Mouse (Mus musculus) liver, embryonic 13.5 days (tissue): ENCODE measurements around the gene Gm10181. TPM values are rescaled to one million over a fixed set of nuclear protein-coding genes. Genes with fewer than 3 reads are reported as not detected.

ENCODE experiments used
- ATAC-seq: fragments of 200-750 bp; cut with Nextera tagmentation; 2 replicates; pipeline ENCODE4 v1.8.0; 2017; ENCODE audit warnings: low read depth, mild to moderate bottlenecking, moderate number of reproducible peaks, moderate library complexity
- DNase-seq: peaks from one replicate; pipeline ENCODE4 v3.0.0; 2022
- H3K27ac ChIP-seq: fragments of 300-500 bp; sonication (generic); 2 replicates; pipeline ENCODE4 v1.5.1; 2015; ENCODE audit warnings: moderate library complexity, mild to moderate bottlenecking, inconsistent platforms
- H3K27me3 ChIP-seq: fragments of 300-500 bp; sonication (generic); 2 replicates; pipeline ENCODE4 v1.6.1; 2015; ENCODE audit warnings: mild to moderate bottlenecking, inconsistent platforms
- H3K36me3 ChIP-seq: fragments of 300-500 bp; sonication (generic); 2 replicates; pipeline ENCODE4 v1.6.1; 2015; ENCODE audit warnings: mild to moderate bottlenecking, inconsistent platforms
- H3K4me1 ChIP-seq: fragments of 300-500 bp; sonication (generic); replicated peaks from 2 replicates; pipeline ENCODE4 v1.6.1; 2015; ENCODE audit warnings: inconsistent platforms
- H3K4me2 ChIP-seq: fragments of 300-500 bp; sonication (generic); 2 replicates; pipeline ENCODE4 v1.6.1; 2015; ENCODE audit warnings: inconsistent platforms, mild to moderate bottlenecking, moderate library complexity
- H3K4me3 ChIP-seq: fragments of 300-500 bp; sonication (generic); replicated peaks from 2 replicates; pipeline ENCODE4 v1.5.1; 2015; ENCODE audit warnings: mild to moderate bottlenecking, inconsistent platforms
- H3K9ac ChIP-seq: fragments of 300-500 bp; sonication (generic); 2 replicates; pipeline ENCODE4 v1.6.1; 2015; ENCODE audit warnings: mild to moderate bottlenecking, inconsistent platforms
- H3K9me3 ChIP-seq: fragments of 300-500 bp; sonication (generic); replicated peaks from 2 replicates; pipeline ENCODE4 v1.6.1; 2016; ENCODE audit warnings: inconsistent platforms
- WGBS: fragments of 180-500 bp; shearing (Covaris S2); methylation state at CpG from one replicate; pipeline ENCODE4 v1.1.7; 2015; ENCODE audit not compliant: insufficient replicate concordance; 5-methylcytosine and 5-hydroxymethylcytosine counted together
- polyA plus RNA-seq: library from polyadenylated mRNA; unstranded; fragments of >200 nt; fragmentation: Nextera tagmentation; extraction: Ambion mirVana; gene quantifications from 2 replicates; pipeline ENCODE4 v1.2.1, GENCODE M21; 2015

Gm10181 gene
- not detected in 2 replicates for polyA plus RNA-seq

- Histone ChIP-seq H3K4me1 (no peaks in the 10 kb centered on the region), H3K27ac (no peak within 1 kb of the TSS), H3K36me3 (no peaks in the 10 kb centered on the region), H3K4me3 (no peak within 1 kb of the TSS), H3K9me3 (no peaks in the 10 kb centered on the region), H3K27me3 (no peaks in the 10 kb centered on the region), H3K9ac (no peak within 1 kb of the TSS), H3K4me2 (no peak within 1 kb of the TSS)
- no peak for ATAC-seq
- DNase-seq, result no peak
- 60% methylated on average over 2 of the region's 2 CpGs for WGBS
Observed at GRCm38 (mm10) chr9:25089122-25089521, at the start of gene Gm10181. TSS of gene Gm10181 (plus strand) at chr9:25089422.

- Histone ChIP-seq H3K36me3 (no peaks in the 10 kb centered on the region), H3K9ac (no peak overlapping the region), H3K4me1 (no peaks in the 10 kb centered on the region), H3K27ac (no peak overlapping the region), H3K9me3 (no peaks in the 10 kb centered on the region), H3K4me3 (no peak overlapping the region), H3K27me3 (no peaks in the 10 kb centered on the region), H3K4me2 (no peak overlapping the region)
- 21% methylated on average over 6 of the region's 6 CpGs for WGBS
- no peak for DNase-seq
- no peak for ATAC-seq
Observed at GRCm38 (mm10) chr9:25041665-25042064, 47.6 kb upstream of the Gm10181 start.

GRCm38 (mm10) chr9:25042162-25043111 is 46.8 kb upstream of the Gm10181 start:
- H3K36me3 ChIP-seq, result no peaks in the 10 kb centered on the region
- no peaks in the 10 kb centered on the region for H3K27me3 ChIP-seq
- 48% methylated on average over 15 of the region's 15 CpGs for WGBS
- H3K4me3 ChIP-seq, result no peak overlapping the region
- DNase-seq (no peak), ATAC-seq (no peak)
- no peaks in the 10 kb centered on the region for H3K9me3 ChIP-seq
- H3K27ac ChIP-seq, result no peak overlapping the region
- no peaks in the 10 kb centered on the region for H3K4me1 ChIP-seq
- no peak overlapping the region for H3K4me2 ChIP-seq
- no peak overlapping the region for H3K9ac ChIP-seq

GRCm38 (mm10) chr9:25044325-25044724 is 44.9 kb upstream of the Gm10181 start:
- DNase-seq (no peak), ATAC-seq (no peak)
- WGBS, result 48% methylated on average over 3 of the region's 3 CpGs
- Histone ChIP-seq H3K4me1 (peaks cover 12% of the 10 kb centered on the region), H3K4me3 (no peak overlapping the region), H3K9ac (no peak overlapping the region), H3K36me3 (no peaks in the 10 kb centered on the region), H3K4me2 (no peak overlapping the region), H3K27me3 (no peaks in the 10 kb centered on the region), H3K27ac (no peak overlapping the region), H3K9me3 (no peaks in the 10 kb centered on the region)

GRCm38 (mm10) chr9:25048289-25048688 is 40.9 kb upstream of the Gm10181 start:
- H3K27me3 ChIP-seq, result no peaks in the 10 kb centered on the region
- H3K4me1 ChIP-seq, result peaks cover 12% of the 10 kb centered on the region
- peak; percentile 51 for ATAC-seq
- H3K9ac ChIP-seq, result no peak overlapping the region
- H3K4me3 ChIP-seq, result no peak overlapping the region
- peak overlapping the region; percentile 26 for H3K4me2 ChIP-seq
- 0 out of 2 replicates have a peak overlapping the region, but pooled peaks have one; percentile 15 for H3K27ac ChIP-seq
- no peak for DNase-seq
- WGBS, result 20% methylated on average over 2 of the region's 2 CpGs
- no peaks in the 10 kb centered on the region for H3K36me3 ChIP-seq
- no peaks in the 10 kb centered on the region for H3K9me3 ChIP-seq

- ATAC-seq (no peak), DNase-seq (no peak)
- Histone ChIP-seq H3K9me3 (no peaks in the 10 kb centered on the region), H3K36me3 (no peaks in the 10 kb centered on the region), H3K4me1 (peaks cover 12% of the 10 kb centered on the region), H3K27ac (no peak overlapping the region), H3K9ac (no peak overlapping the region), H3K27me3 (no peaks in the 10 kb centered on the region), H3K4me2 (peak overlapping the region; percentile 26), H3K4me3 (no peak overlapping the region)
- WGBS, result 29% methylated on average over 2 of the region's 2 CpGs
Observed at GRCm38 (mm10) chr9:25048940-25049339, 40.3 kb upstream of the Gm10181 start.

GRCm38 (mm10) chr9:25051901-25052300 is 37.3 kb upstream of the Gm10181 start:
- DNase-seq (no peak), ATAC-seq (no peak)
- H3K4me3 ChIP-seq, result no peak overlapping the region
- H3K36me3 ChIP-seq, result no peaks in the 10 kb centered on the region
- H3K4me1 ChIP-seq, result peaks cover 12% of the 10 kb centered on the region
- no peaks in the 10 kb centered on the region for H3K27me3 ChIP-seq
- no peak overlapping the region for H3K9ac ChIP-seq
- 39% methylated on average over 4 of the region's 4 CpGs for WGBS
- no peak overlapping the region for H3K4me2 ChIP-seq
- no peak overlapping the region for H3K27ac ChIP-seq
- H3K9me3 ChIP-seq, result no peaks in the 10 kb centered on the region

GRCm38 (mm10) chr9:25055650-25056376 is 33.4 kb upstream of the Gm10181 start:
- Histone ChIP-seq H3K27me3 (no peaks in the 10 kb centered on the region), H3K4me2 (no peak overlapping the region), H3K9ac (no peak overlapping the region), H3K4me3 (no peak overlapping the region), H3K36me3 (no peaks in the 10 kb centered on the region), H3K9me3 (no peaks in the 10 kb centered on the region), H3K4me1 (no peaks in the 10 kb centered on the region), H3K27ac (no peak overlapping the region)
- no peak for ATAC-seq
- DNase-seq, result no peak

GRCm38 (mm10) chr9:25058726-25059125 is 30.5 kb upstream of the Gm10181 start:
- Histone ChIP-seq H3K9ac (no peak overlapping the region), H3K4me1 (no peaks in the 10 kb centered on the region), H3K36me3 (no peaks in the 10 kb centered on the region), H3K27me3 (no peaks in the 10 kb centered on the region), H3K9me3 (no peaks in the 10 kb centered on the region), H3K4me3 (no peak overlapping the region), H3K27ac (no peak overlapping the region), H3K4me2 (no peak overlapping the region)
- WGBS, result 19% methylated on average over 2 of the region's 3 CpGs
- ATAC-seq, result no peak
- no peak for DNase-seq

- no peak overlapping the region for H3K27ac ChIP-seq
- H3K4me2 ChIP-seq, result no peak overlapping the region
- 64% methylated on average over 1 of the region's 1 CpGs for WGBS
- H3K27me3 ChIP-seq, result no peaks in the 10 kb centered on the region
- no peaks in the 10 kb centered on the region for H3K36me3 ChIP-seq
- H3K9me3 ChIP-seq, result no peaks in the 10 kb centered on the region
- H3K9ac ChIP-seq, result no peak overlapping the region
- H3K4me1 ChIP-seq, result 0 out of 2 replicates have a peak, but pooled peaks cover 5% of the 10 kb centered on the region
- DNase-seq (no peak), ATAC-seq (no peak)
- no peak overlapping the region for H3K4me3 ChIP-seq
Observed at GRCm38 (mm10) chr9:25072666-25073065, 16.6 kb upstream of the Gm10181 start.

GRCm38 (mm10) chr9:25075977-25076376 is 13.2 kb upstream of the Gm10181 start:
- no peaks in the 10 kb centered on the region for H3K27me3 ChIP-seq
- H3K4me1 ChIP-seq, result 0 out of 2 replicates have a peak, but pooled peaks cover 5% of the 10 kb centered on the region
- ATAC-seq (no peak), DNase-seq (no peak)
- no peak overlapping the region for H3K9ac ChIP-seq
- H3K4me2 ChIP-seq, result no peak overlapping the region
- H3K4me3 ChIP-seq, result no peak overlapping the region
- H3K27ac ChIP-seq, result no peak overlapping the region
- WGBS, result 21% methylated on average over 3 of the region's 3 CpGs
- no peaks in the 10 kb centered on the region for H3K9me3 ChIP-seq
- H3K36me3 ChIP-seq, result no peaks in the 10 kb centered on the region
